Mouse (Mus musculus) liver, embryonic 12.5 days (tissue): ENCODE data around the gene Adipor2. TPM values are rescaled to one million over a fixed set of nuclear protein-coding genes. Genes with fewer than 3 reads are reported as not detected.

Source experiments
- ATAC-seq: fragments of 200-750 bp; cut with Nextera tagmentation; 2 replicates; pipeline ENCODE4 v1.8.0; 2017; ENCODE audit warnings: moderate number of reproducible peaks, mild to moderate bottlenecking, moderate library complexity
- H3K27ac ChIP-seq: fragments of 300-500 bp; sonication (generic); 2 replicates; pipeline ENCODE4 v1.5.1; 2016; ENCODE audit warnings: mild to moderate bottlenecking
- H3K27me3 ChIP-seq: fragments of 300-500 bp; sonication (generic); replicated peaks from 2 replicates; pipeline ENCODE4 v1.6.1; 2016; ENCODE audit warnings: mild to moderate bottlenecking, moderate library complexity
- H3K36me3 ChIP-seq: fragments of 300-500 bp; sonication (generic); 2 replicates; pipeline ENCODE4 v1.6.1; 2016; ENCODE audit warnings: mild to moderate bottlenecking, moderate library complexity
- H3K4me1 ChIP-seq: fragments of 300-500 bp; sonication (generic); 2 replicates; pipeline ENCODE4 v1.6.1; 2016
- H3K4me2 ChIP-seq: fragments of 300-500 bp; sonication (generic); 2 replicates; pipeline ENCODE4 v1.6.1; 2016; ENCODE audit warnings: mild to moderate bottlenecking, moderate library complexity
- H3K4me3 ChIP-seq: fragments of 300-500 bp; sonication (generic); 2 replicates; pipeline ENCODE4 v1.5.1; 2016; ENCODE audit warnings: mild to moderate bottlenecking, moderate library complexity
- H3K9ac ChIP-seq: fragments of 300-500 bp; sonication (generic); 2 replicates; pipeline ENCODE4 v1.6.1; 2016; ENCODE audit warnings: mild to moderate bottlenecking, moderate library complexity
- H3K9me3 ChIP-seq: fragments of 300-500 bp; sonication (generic); replicated peaks from 2 replicates; pipeline ENCODE4 v1.6.1; 2016; ENCODE audit warnings: mild to moderate bottlenecking, moderate library complexity
- WGBS: fragments of 180-500 bp; shearing (Covaris S2); methylation state at CpG from one replicate; pipeline ENCODE4 v1.1.7; 2016; ENCODE audit not compliant: insufficient replicate concordance; 5-methylcytosine and 5-hydroxymethylcytosine counted together
- polyA plus RNA-seq: library from polyadenylated mRNA; unstranded; fragments of >200 nt; fragmentation: Nextera tagmentation; extraction: Ambion mirVana; gene quantifications from 2 replicates; pipeline ENCODE4 v1.2.1, GENCODE M21; 2016

Adipor2 gene
- polyA plus RNA-seq, 1 experiment from 2014 or later, result 30.2 TPM

DNA sequence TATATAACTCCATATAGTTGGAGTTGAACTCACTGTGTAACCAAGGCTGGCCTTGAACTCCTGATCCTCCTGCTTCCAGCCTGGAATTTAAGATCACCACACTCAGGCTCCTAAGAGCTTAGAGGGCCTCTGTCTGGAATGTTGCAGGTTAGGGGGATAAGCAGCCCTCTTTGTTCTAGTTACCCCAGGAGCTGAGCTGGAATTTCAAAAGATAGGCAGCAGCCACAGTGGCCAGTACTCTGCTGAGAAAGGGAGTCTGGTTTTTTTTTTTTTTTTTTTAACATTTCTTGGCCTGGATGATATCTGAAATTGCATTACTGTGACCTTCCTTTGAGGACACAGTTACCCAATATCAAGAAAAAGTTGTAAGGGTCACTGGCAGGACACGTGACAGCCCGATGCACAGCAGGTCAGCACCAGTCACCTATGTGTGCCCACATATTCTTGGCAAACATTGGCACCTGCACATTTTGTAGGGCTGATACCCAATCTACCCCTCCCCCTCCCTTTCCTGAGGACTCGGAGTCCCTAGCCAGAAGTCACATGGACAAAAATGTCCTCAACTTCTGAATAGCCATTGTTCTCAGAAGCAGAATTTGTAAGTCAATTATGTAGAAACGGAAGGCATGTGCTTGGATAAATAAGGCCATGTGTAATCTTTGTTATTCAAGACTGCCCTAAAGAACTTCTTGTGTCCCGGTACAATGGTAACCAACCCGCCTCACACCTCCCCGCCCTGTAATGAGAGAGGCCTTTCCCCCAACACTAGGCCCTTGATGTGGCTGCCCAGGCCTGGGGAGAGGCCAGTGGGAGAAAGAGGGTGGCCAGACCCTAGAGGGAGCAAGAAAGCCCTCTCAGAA is 1.1 kb upstream of the Adipor2 start:
- no peak overlapping the region for H3K27ac ChIP-seq
- H3K4me1 ChIP-seq, result peaks cover 39% of the 10 kb centered on the region
- H3K9ac ChIP-seq, result no peak overlapping the region
- no peak overlapping the region for H3K4me3 ChIP-seq
- H3K36me3 ChIP-seq, result no peaks in the 10 kb centered on the region
- H3K27me3 ChIP-seq, result no peaks in the 10 kb centered on the region
- 69% methylated on average over 7 of the region's 7 CpGs for WGBS
- no peak overlapping the region for H3K4me2 ChIP-seq
- no peaks in the 10 kb centered on the region for H3K9me3 ChIP-seq
- ATAC-seq, result no peak

DNA sequence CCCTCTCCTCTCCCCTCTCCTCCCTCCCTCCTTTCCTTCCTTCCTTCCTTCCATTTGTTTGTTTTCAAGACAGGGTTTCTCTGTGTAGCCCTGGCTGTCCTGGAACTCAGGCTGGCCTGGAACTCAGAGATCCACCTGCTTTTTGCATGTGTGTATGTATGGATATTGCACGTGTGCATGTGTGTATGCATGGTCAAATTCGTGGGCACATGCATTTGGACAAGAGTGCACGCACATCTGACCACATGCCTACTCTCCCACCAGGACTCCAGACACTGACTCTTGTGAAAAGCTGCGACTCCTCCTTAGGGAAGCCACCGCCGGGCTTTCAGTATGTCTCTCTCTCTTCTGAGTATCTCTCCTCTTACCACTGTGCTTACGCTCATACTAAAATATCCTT is 317 bp upstream of the Adipor2 start:
- WGBS, result 72% methylated on average over 7 of the region's 7 CpGs
- Histone ChIP-seq H3K9ac (peak overlapping the region; percentile 32; the same call in 1 of the 2 replicates), H3K27ac (no peak overlapping the region), H3K36me3 (no peaks in the 10 kb centered on the region), H3K4me2 (peak overlapping the region; percentile 67), H3K9me3 (no peaks in the 10 kb centered on the region), H3K4me3 (peak overlapping the region; percentile 29), H3K4me1 (peaks cover 39% of the 10 kb centered on the region), H3K27me3 (no peaks in the 10 kb centered on the region)
- no peak for ATAC-seq

DNA sequence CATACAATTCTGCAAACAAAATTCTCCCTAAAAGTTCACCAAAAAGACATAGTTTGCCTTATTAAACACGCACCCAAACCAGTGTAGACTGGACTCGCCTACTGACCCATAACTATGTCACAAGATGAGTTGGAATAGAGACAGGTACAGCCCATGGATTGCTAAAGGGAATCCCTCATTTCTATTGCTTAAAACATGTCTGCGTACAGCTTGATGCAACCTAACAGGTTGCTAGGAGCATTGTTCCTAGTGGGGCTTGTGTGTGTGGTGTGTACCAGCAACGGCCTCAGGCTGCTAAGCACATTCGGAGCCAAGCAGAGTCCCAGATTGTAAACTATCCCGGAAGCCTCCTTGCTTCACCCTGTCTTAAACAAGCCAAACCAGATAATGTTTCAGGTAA is 861 bp downstream of the Adipor2 start:
- H3K27ac ChIP-seq, result no peak overlapping the region
- H3K9me3 ChIP-seq, result no peaks in the 10 kb centered on the region
- H3K4me2 ChIP-seq, result peak overlapping the region; percentile 67
- no peak overlapping the region for H3K4me3 ChIP-seq
- peaks cover 39% of the 10 kb centered on the region for H3K4me1 ChIP-seq
- H3K9ac ChIP-seq, result no peak overlapping the region
- no peaks in the 10 kb centered on the region for H3K27me3 ChIP-seq
- H3K36me3 ChIP-seq, result no peaks in the 10 kb centered on the region
- ATAC-seq, result no peak
- 54% methylated on average over 6 of the region's 6 CpGs for WGBS

DNA sequence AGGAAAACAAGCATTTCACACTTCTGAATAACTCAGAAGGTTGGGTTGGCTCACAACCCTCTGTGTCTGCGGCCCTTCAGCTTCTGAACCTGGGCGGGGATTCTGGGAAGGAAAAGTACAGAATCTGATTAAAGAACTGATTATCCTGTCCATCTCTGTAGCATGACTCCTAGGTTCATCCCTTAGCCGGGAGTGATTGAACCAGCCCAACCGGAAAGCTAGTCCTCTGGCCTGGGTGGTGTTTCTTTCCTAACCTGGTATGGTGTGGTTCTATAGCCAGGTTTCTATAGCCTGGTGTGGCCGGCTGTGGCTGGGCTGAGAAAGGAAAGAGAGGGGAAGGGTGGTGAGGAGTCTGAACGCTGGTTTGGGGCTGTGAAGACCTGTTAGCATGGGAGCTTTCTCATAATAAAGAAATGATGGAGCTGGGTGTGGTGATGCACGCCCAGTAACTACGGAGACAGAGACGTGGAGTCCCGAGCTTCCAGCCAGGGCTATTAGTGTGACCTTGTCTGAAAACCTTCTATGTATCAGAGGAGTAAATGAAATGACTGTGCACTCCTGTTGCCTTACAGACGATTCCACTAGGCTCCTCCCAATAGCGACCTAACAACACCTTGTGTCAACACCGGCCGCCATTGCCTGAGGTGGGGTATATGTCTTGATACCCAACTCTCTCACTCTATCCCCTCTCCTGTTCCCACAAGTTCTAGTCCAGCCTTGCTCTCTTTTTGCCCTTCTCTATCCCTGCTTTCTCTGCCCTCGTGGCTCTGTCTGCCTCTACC is 3.1 kb downstream of the Adipor2 start:
- H3K9me3 ChIP-seq, result no peaks in the 10 kb centered on the region
- no peak overlapping the region for H3K27ac ChIP-seq
- WGBS, result 70% methylated on average over 15 of the region's 15 CpGs
- H3K4me3 ChIP-seq, result no peak overlapping the region
- H3K9ac ChIP-seq, result no peak overlapping the region
- no peaks in the 10 kb centered on the region for H3K27me3 ChIP-seq
- ATAC-seq, result no peak
- peaks cover 33% of the 10 kb centered on the region for H3K4me1 ChIP-seq
- no peaks in the 10 kb centered on the region for H3K36me3 ChIP-seq
- no peak overlapping the region for H3K4me2 ChIP-seq

DNA sequence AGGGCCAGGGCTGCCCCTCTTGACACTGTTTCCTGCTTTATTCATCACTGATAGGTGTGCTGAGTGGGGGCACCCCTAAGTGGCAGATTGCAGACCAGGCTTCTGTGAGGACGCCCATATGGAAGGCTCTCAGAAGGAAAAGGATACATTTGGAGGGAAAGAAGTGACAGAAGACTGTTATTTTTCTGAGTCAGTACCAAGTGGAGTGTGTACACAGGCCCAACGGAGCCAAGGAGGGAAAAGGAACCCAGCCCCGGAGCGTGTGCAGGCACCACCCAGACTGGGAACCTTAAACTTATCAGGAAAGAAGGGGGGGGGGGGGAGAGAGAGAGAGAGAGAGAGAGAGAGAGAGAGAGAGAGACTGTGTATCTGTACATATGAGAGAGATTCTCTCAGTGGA is 4.9 kb downstream of the Adipor2 start:
- Histone ChIP-seq H3K4me1 (peaks cover 39% of the 10 kb centered on the region), H3K9me3 (no peaks in the 10 kb centered on the region), H3K4me2 (no peak overlapping the region), H3K9ac (no peak overlapping the region), H3K27ac (no peak overlapping the region), H3K36me3 (no peaks in the 10 kb centered on the region), H3K4me3 (no peak overlapping the region), H3K27me3 (no peaks in the 10 kb centered on the region)
- 81% methylated on average over 4 of the region's 4 CpGs for WGBS
- ATAC-seq, result no peak

DNA sequence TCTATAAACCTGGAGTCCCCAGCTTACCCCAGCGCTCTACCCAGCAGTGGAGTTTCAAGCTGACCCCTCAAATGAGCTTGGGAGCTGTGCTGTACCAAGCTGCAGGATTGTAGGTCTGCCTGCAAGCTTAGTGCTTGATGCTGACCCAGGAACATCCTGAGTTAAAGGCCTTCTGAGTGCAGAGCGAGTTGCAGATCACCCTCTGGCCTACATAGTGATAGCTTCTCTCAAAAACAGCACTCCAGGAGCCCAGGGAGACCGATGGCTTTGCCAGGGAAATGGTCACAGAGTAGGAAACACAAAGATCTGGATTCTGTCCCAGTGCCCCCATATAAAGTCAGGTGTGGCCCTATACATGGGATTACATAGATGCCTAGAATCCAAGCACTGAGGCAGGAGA is 6.0 kb downstream of the Adipor2 start:
- no peak overlapping the region for H3K27ac ChIP-seq
- H3K4me1 ChIP-seq, result peaks cover 28% of the 10 kb centered on the region
- no peaks in the 10 kb centered on the region for H3K9me3 ChIP-seq
- H3K36me3 ChIP-seq, result no peaks in the 10 kb centered on the region
- H3K4me3 ChIP-seq, result no peak overlapping the region
- H3K9ac ChIP-seq, result no peak overlapping the region
- 72% methylated on average over 3 of the region's 3 CpGs for WGBS
- no peak for ATAC-seq
- H3K4me2 ChIP-seq, result no peak overlapping the region
- no peaks in the 10 kb centered on the region for H3K27me3 ChIP-seq

DNA sequence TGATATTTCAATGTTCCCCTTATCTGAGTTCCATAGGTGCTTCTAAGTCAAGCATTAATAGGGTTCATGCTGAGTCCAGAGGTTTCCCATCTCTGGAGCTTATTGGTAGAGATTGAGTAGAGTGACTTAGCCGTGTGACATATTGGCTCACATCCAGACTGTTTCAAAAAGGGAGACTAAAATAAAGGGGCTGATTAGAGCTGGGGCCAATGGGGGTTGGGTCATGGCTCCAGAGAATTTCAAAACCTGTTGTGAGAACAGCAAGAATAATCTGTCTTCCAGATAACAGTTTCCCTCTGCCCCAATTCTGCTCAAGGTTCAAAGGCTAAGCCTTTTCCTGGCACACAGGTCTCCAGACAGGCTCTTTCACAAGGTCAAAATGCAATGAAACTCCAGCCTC is 7.7 kb downstream of the Adipor2 start:
- H3K27ac ChIP-seq, result no peak overlapping the region

DNA sequence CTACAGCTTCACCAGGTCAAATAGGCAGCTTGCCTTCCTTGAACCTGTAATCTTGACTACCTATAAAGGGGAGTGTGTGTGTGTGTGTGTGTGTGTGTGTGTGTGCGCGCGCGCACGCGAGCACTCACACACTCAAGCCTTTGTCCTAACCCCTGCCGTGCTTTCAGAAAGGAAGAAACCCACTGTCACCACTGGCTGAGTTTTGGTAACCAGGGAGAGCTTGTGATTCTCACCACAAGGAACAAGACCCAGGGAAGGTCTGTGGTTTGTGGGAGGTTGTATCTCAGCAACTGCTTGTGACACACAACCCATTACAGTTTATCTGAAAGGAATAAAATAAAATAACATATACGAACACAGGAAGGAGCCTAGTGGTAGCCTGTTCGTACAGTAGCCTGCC is 8.9 kb downstream of the Adipor2 start:
- Histone ChIP-seq H3K9ac (no peak overlapping the region), H3K4me2 (no peak overlapping the region), H3K4me3 (no peak overlapping the region), H3K4me1 (peaks cover 20% of the 10 kb centered on the region), H3K27ac (no peak overlapping the region), H3K27me3 (no peaks in the 10 kb centered on the region), H3K9me3 (no peaks in the 10 kb centered on the region), H3K36me3 (no peaks in the 10 kb centered on the region)
- no peak for ATAC-seq
- WGBS, result 47% methylated on average over 9 of the region's 9 CpGs

More for the DNA sequence above, 7.7 kb downstream of the Adipor2 start:
- Histone ChIP-seq H3K4me3 (no peak overlapping the region), H3K4me1 (peaks cover 24% of the 10 kb centered on the region), H3K9me3 (no peaks in the 10 kb centered on the region), H3K36me3 (no peaks in the 10 kb centered on the region), H3K27me3 (no peaks in the 10 kb centered on the region), H3K4me2 (no peak overlapping the region), H3K9ac (no peak overlapping the region)
- WGBS, result 58% methylated on average over 1 of the region's 1 CpGs
- no peak for ATAC-seq

DNA sequence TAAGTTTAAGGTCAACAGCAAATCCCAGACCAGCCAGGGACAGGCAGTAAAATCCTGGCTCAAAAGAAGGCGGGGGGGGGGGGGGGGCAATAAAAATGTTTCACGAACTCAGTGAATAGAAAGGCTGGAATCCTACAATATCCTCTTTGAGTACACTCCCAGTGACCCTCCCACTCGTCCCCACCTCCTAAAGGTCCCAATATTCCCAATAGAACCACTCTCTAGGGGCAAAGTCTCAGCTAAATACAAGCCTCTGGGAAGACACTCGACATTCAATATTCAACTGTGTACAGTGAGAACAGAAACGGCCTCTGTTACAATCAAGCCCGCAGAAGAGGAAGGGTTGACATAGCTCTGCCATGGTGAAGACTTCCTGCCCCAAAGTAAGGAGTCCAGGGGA is 9.7 kb downstream of the Adipor2 start:
- Histone ChIP-seq H3K4me3 (no peak overlapping the region), H3K9me3 (no peaks in the 10 kb centered on the region), H3K27ac (no peak overlapping the region), H3K9ac (no peak overlapping the region), H3K4me1 (peaks cover 27% of the 10 kb centered on the region), H3K4me2 (no peak overlapping the region), H3K27me3 (no peaks in the 10 kb centered on the region), H3K36me3 (no peaks in the 10 kb centered on the region)
- 44% methylated on average over 6 of the region's 6 CpGs for WGBS
- ATAC-seq, result no peak

DNA sequence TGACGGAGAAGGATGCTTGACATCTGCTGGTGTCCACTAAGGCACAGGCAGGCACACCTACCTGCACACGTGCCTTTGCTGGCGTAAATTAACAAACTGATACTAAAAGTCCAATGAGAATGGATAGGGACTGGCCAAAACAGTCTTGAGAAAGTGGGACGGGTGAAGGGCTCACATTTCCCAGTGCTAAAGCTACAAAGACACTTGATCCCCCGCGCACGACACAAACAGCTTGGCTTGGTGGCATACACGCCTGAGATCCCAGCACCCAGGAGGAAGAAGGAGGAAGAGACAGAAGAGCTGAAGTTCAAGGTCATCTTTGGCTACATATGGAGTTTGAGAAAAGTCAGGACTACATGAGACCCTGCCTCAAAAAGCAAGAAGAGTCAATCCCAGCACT is 11.0 kb downstream of the Adipor2 start:
- Histone ChIP-seq H3K27ac (no peak overlapping the region), H3K4me2 (no peak overlapping the region), H3K4me1 (peaks cover 40% of the 10 kb centered on the region), H3K36me3 (no peaks in the 10 kb centered on the region), H3K9ac (no peak overlapping the region), H3K9me3 (no peaks in the 10 kb centered on the region), H3K27me3 (no peaks in the 10 kb centered on the region), H3K4me3 (no peak overlapping the region)
- WGBS, result 77% methylated on average over 8 of the region's 8 CpGs
- no peak for ATAC-seq

DNA sequence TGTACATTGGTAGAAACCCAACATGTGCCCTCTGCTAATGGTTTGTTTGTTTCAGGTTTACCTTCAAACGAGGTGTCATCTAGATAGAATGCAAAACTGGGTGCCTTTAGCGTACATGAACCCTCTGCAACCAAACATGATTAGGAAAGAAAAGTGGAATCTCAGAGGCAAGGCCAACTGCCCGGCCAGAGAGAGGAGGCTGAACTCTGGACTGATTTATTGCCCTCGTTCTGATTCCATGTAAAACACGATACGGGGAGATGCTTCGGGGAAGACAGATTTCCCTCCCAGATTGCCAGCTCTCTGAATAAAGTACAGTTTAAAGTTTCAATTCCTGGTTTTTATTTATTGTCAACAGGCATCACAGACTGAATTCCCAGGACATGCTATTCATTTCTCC is 12.2 kb downstream of the Adipor2 start:
- H3K4me1 ChIP-seq, result peaks cover 40% of the 10 kb centered on the region
- no peaks in the 10 kb centered on the region for H3K27me3 ChIP-seq
- 71% methylated on average over 7 of the region's 7 CpGs for WGBS
- H3K9me3 ChIP-seq, result no peaks in the 10 kb centered on the region
- no peak for ATAC-seq
- no peak overlapping the region for H3K4me2 ChIP-seq
- no peaks in the 10 kb centered on the region for H3K36me3 ChIP-seq
- H3K27ac ChIP-seq, result no peak overlapping the region
- H3K9ac ChIP-seq, result no peak overlapping the region
- H3K4me3 ChIP-seq, result no peak overlapping the region

DNA sequence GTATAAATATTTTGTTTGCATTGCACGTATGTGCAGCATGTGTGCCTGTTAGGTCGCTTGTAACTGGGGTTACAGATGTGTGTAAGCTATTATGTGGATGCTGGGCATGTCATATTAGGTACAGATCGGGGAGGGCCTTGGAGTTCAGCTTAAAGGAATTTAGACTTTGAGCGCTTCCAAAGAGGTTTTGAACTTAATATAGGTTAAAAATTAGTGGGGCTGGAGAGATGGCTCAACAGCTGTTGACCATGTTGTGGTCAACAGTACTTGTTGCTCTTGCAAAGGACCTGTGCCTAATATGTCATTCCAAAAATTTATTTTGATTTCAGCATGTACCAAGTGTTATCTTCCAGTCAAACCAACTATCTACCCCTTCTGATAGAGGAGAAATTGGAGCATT is 12.7 kb downstream of the Adipor2 start:
- Histone ChIP-seq H3K9ac (no peak overlapping the region), H3K9me3 (no peaks in the 10 kb centered on the region), H3K27ac (no peak overlapping the region), H3K4me2 (no peak overlapping the region), H3K4me1 (peaks cover 37% of the 10 kb centered on the region), H3K27me3 (no peaks in the 10 kb centered on the region), H3K4me3 (no peak overlapping the region), H3K36me3 (no peaks in the 10 kb centered on the region)
- ATAC-seq, result no peak
- WGBS, result 74% methylated on average over 4 of the region's 4 CpGs
